Mouse (Mus musculus) lung, postnatal 0 days (tissue): ENCODE measurements at regions not wholly inside any gene's neighbourhood (a gene's known extent, or its start where the extent isn't known, plus 50 kb on each side); places are given as distances from the start of the nearest gene placed in this dataset.

Source experiments
- ATAC-seq: fragments of 200-750 bp; cut with Nextera tagmentation; 2 replicates; pipeline ENCODE4 v1.8.0; 2017; ENCODE audit warnings: moderate library complexity
- DNase-seq: peaks from one replicate; pipeline ENCODE4 v3.0.0-alpha.2; 2016; ENCODE audit warnings: low spot score
- H3K27ac ChIP-seq: fragments of 300-500 bp; sonication (generic); 2 replicates; pipeline ENCODE4 v1.5.1; 2014; ENCODE audit warnings: antibody characterized with exemption, mild to moderate bottlenecking, low read length, mixed read lengths
- H3K27me3 ChIP-seq: fragments of 300-500 bp; sonication (generic); replicated peaks from 2 replicates; pipeline ENCODE4 v1.6.1; 2014; ENCODE audit warnings: low read length, mixed read lengths; ENCODE audit not compliant: insufficient read depth
- H3K36me3 ChIP-seq: fragments of 300-500 bp; sonication (generic); 2 replicates; pipeline ENCODE4 v1.6.1; 2014; ENCODE audit warnings: low read length, mixed read lengths; ENCODE audit not compliant: insufficient read depth
- H3K4me1 ChIP-seq: fragments of 300-500 bp; sonication (generic); 2 replicates; pipeline ENCODE4 v1.6.1; 2014; ENCODE audit warnings: antibody characterized with exemption, low read depth, low read length, mixed read lengths; ENCODE audit not compliant: insufficient read depth
- H3K4me2 ChIP-seq: fragments of 300-500 bp; sonication (generic); replicated peaks from 2 replicates; pipeline ENCODE4 v1.6.1; 2014; ENCODE audit warnings: low read depth, mild to moderate bottlenecking, low read length, moderate library complexity, mixed read lengths
- H3K4me3 ChIP-seq: fragments of 300-500 bp; sonication (generic); 2 replicates; pipeline ENCODE4 v1.5.1; 2014; ENCODE audit warnings: low read depth, low read length
- H3K9ac ChIP-seq: fragments of 300-500 bp; sonication (generic); replicated peaks from 2 replicates; pipeline ENCODE4 v1.6.1; 2014; ENCODE audit warnings: low read depth, mild to moderate bottlenecking
- H3K9me3 ChIP-seq: fragments of 300-500 bp; sonication (generic); 2 replicates; pipeline ENCODE4 v1.6.1; 2016; ENCODE audit warnings: low read length, mixed read lengths
- CTCF ChIP-seq: IDR thresholded peaks from 2 replicates; pipeline ENCODE4 v1.5.1; 2016; ENCODE audit warnings: antibody characterized with exemption, mild to moderate bottlenecking
- EP300 ChIP-seq: IDR thresholded peaks from 2 replicates; pipeline ENCODE4 v1.6.1; 2016; ENCODE audit warnings: antibody characterized with exemption, mild to moderate bottlenecking, control low read depth
- WGBS: fragments of 180-500 bp; shearing (Covaris S2); extraction: QIAGEN DNeasy Blood & Tissue Kit; methylation state at CpG from one replicate; pipeline ENCODE4 v1.1.7; 2014; 5-methylcytosine and 5-hydroxymethylcytosine counted together

DNA sequence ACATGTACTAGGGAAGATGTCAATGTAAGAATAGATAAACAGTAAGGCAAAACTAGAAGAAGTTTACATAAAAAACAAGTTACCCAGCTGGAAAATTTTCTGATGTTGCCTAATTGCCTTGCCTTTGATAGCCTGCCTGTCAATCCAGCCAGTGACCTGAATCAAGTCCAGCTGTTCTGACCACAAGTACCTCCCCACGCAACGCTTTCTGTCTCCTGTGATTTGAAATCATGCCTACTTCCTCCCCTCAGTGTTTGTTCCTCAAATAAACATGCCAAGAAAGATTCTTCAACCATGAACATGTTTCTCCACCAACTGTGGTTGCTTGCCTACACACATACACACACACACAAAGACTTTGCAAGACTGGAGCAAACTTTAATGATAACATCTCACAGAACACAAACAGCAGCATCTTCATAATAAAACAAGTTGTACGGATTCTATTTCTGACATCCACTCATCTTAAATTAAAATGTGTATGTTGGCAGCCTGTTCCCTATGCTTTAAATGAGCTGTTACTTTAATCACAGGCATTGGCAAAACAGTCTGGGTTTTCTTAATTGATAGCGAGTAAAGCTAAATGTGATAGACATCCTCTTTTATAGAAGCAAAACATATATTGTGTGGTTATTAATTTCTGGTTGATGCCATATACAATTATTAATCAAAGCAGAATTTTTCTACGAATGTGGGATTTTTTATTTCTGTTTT, 312.0 kb upstream of the Zc3h15 start:
- no peaks in the 10 kb centered on the region for H3K36me3 ChIP-seq
- H3K9me3 ChIP-seq: no peaks in the 10 kb centered on the region
- TF ChIP-seq EP300 (no peak), CTCF (no peak)
- H3K4me3 ChIP-seq: no peak overlapping the region
- H3K27me3 ChIP-seq: no peaks in the 10 kb centered on the region
- no peak overlapping the region for H3K4me2 ChIP-seq
- no peaks in the 10 kb centered on the region for H3K4me1 ChIP-seq
- H3K27ac ChIP-seq: no peak overlapping the region
- ATAC-seq (peak; percentile 40; the same call in 1 of the 2 replicates), DNase-seq (peak; percentile 31)
- WGBS: 37% methylated on average over 5 of the region's 5 CpGs
- no peak overlapping the region for H3K9ac ChIP-seq

DNA sequence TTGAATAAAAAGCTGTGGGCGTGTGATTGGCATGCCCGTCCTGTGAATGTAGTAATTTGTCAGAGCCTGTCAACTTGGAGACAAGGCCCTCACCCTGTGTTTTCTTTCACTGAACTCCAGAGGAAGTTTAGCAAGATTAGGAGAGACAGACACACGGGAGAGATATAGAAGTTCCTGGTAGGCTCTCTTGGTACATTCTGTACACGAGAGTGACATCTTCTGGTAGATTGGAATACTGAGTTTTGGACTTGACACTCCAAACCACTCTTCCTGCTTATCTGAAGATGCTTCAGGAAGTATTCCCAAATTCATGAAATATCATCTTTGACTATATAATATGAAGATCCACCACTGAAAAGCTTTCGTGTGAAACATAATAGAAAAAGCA, 311.5 kb upstream of the Zc3h15 start:
- H3K9ac ChIP-seq: no peak overlapping the region
- no peaks in the 10 kb centered on the region for H3K4me1 ChIP-seq
- no peak overlapping the region for H3K27ac ChIP-seq
- no peaks in the 10 kb centered on the region for H3K9me3 ChIP-seq
- TF ChIP-seq EP300 (no peak), CTCF (peak; percentile 50)
- H3K4me3 ChIP-seq: no peak overlapping the region
- no peak overlapping the region for H3K4me2 ChIP-seq
- 23% methylated on average over 5 of the region's 5 CpGs for WGBS
- no peaks in the 10 kb centered on the region for H3K36me3 ChIP-seq
- no peak for ATAC-seq
- H3K27me3 ChIP-seq: no peaks in the 10 kb centered on the region
- DNase-seq: peak; percentile 57

DNA sequence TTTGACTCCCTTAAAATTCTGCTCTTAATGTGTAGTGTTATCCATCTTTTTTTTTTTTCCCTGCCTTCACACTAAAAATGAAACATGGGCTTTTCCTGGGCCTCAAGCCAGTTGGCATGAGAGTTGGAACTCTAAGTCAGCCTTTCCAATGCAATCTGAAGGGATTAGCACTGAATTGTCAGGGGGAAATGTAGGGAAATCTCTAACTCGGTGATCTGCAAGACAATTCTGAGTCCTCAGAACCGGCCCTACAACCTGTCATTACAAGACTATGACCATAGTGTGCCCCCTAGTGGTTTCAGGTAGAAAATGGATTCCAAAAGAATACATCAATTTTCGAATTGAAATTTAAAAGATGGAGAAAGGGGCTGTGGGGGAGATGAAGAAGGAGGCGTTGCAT, 306.9 kb upstream of the Zc3h15 start:
- H3K9ac ChIP-seq: no peak overlapping the region
- no peaks in the 10 kb centered on the region for H3K9me3 ChIP-seq
- H3K27ac ChIP-seq: no peak overlapping the region
- H3K27me3 ChIP-seq: no peaks in the 10 kb centered on the region
- WGBS: 30% methylated on average over 4 of the region's 4 CpGs
- peak; percentile 11 for DNase-seq
- H3K4me2 ChIP-seq: no peak overlapping the region
- no peak for ATAC-seq
- TF ChIP-seq EP300 (no peak), CTCF (peak; percentile 44; the same call in 1 of the 2 replicates)
- H3K36me3 ChIP-seq: no peaks in the 10 kb centered on the region
- H3K4me3 ChIP-seq: no peak overlapping the region
- H3K4me1 ChIP-seq: no peaks in the 10 kb centered on the region

DNA sequence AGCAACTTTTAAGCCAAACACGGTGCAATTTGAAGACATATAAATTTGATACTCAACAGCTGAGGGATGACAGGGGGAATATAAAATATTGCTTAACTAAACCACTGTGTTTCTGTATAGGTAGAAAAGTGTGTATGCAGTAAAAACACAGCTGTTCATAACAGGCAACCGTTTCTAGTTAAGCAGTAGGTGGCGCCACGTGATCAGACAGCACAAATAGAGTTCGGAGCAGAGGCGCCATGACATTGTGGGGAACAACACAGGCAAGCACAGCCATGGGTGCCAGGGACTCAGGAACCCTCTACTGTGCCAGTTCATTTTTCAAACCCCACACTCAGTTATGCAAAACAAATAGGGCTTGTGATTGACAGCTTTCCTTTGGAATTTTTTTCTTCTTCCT, 304.1 kb upstream of the Zc3h15 start:
- 80% methylated on average over 6 of the region's 6 CpGs for WGBS
- Histone ChIP-seq H3K36me3 (no peaks in the 10 kb centered on the region), H3K4me1 (no peaks in the 10 kb centered on the region), H3K4me3 (no peak overlapping the region), H3K9ac (no peak overlapping the region), H3K27me3 (no peaks in the 10 kb centered on the region), H3K27ac (no peak overlapping the region), H3K4me2 (no peak overlapping the region), H3K9me3 (no peaks in the 10 kb centered on the region)
- ATAC-seq (no peak), DNase-seq (no peak)
- TF ChIP-seq EP300 (no peak), CTCF (no peak)
